Mouse (Mus musculus) liver, embryonic 11.5 days (tissue): Measurements from ENCODE around the gene Dusp11. TPM values are rescaled to one million over a fixed set of nuclear protein-coding genes. Genes with fewer than 3 reads are reported as not detected.
"Not testable (repeated sequence)": the region's sequence is repeated elsewhere in the genome, so short reads cannot be mapped to it uniquely, and the experiment has no call there.

Experiments used
- ATAC-seq: fragments of 200-750 bp; cut with Nextera tagmentation; replicated peaks from 2 replicates; pipeline ENCODE4 v1.8.0; 2017; ENCODE audit warnings: moderate number of reproducible peaks, mild to moderate bottlenecking, moderate TSS enrichment, moderate library complexity; ENCODE audit not compliant: low FRiP score
- DNase-seq: peaks from one replicate; pipeline ENCODE4 v3.0.0-alpha.2; 2017; ENCODE audit warnings: low spot score
- H3K27ac ChIP-seq: fragments of 300-500 bp; sonication (generic); 2 replicates; pipeline ENCODE4 v1.5.1; 2014; ENCODE audit warnings: mild to moderate bottlenecking, low read depth, low read length, control low read depth
- H3K27me3 ChIP-seq: fragments of 300-500 bp; sonication (generic); replicated peaks from 2 replicates; pipeline ENCODE4 v1.6.1; 2014; ENCODE audit warnings: low read length, mixed read lengths; ENCODE audit not compliant: control insufficient read depth, insufficient read depth
- H3K36me3 ChIP-seq: fragments of 300-500 bp; sonication (generic); 2 replicates; pipeline ENCODE4 v1.6.1; 2014; ENCODE audit warnings: mild to moderate bottlenecking, low read length, moderate library complexity, mixed read lengths; ENCODE audit not compliant: control insufficient read depth, insufficient read depth
- H3K4me1 ChIP-seq: fragments of 300-500 bp; sonication (generic); replicated peaks from 2 replicates; pipeline ENCODE4 v1.6.1; 2014; ENCODE audit warnings: low read length, mixed read lengths; ENCODE audit not compliant: control insufficient read depth, insufficient read depth
- H3K4me2 ChIP-seq: fragments of 300-500 bp; sonication (generic); 2 replicates; pipeline ENCODE4 v1.6.1; 2014; ENCODE audit warnings: mild to moderate bottlenecking, control low read depth, moderate library complexity
- H3K4me3 ChIP-seq: fragments of 300-500 bp; sonication (generic); 2 replicates; pipeline ENCODE4 v1.5.1; 2014; ENCODE audit warnings: low read depth, low read length, control low read depth
- H3K9ac ChIP-seq: fragments of 300-500 bp; sonication (generic); 2 replicates; pipeline ENCODE4 v1.6.1; 2014; ENCODE audit warnings: low read depth, low read length, control low read depth
- H3K9me3 ChIP-seq: fragments of 300-500 bp; sonication (generic); 2 replicates; pipeline ENCODE4 v1.6.1; 2016; ENCODE audit warnings: low read length, inconsistent platforms, mixed read lengths; ENCODE audit not compliant: control insufficient read depth
- WGBS: fragments of 180-500 bp; shearing (Covaris S2); extraction: QIAGEN DNeasy Blood & Tissue Kit; methylation state at CpG from one replicate; pipeline ENCODE4 v1.1.7; 2014; 5-methylcytosine and 5-hydroxymethylcytosine counted together
- polyA plus RNA-seq: library from polyadenylated mRNA; unstranded; fragments of >200 nt; fragmentation: Nextera tagmentation; extraction: Ambion mirVana; gene quantifications from 2 replicates; pipeline ENCODE4 v1.2.1, GENCODE M21; 2014

Dusp11 gene
- polyA plus RNA-seq, 1 experiment from 2014 or later: 58.7 TPM

GRCm38 (mm10) chr6:85948549-85948948 is 12.9 kb downstream of the Dusp11 start:
- WGBS: 86% methylated on average over 6 of the region's 6 CpGs
- Histone ChIP-seq H3K4me2 (no peak overlapping the region), H3K27ac (no peak overlapping the region), H3K27me3 (no peaks in the 10 kb centered on the region), H3K4me3 (no peak overlapping the region), H3K36me3 (peaks cover 58% of the 10 kb centered on the region), H3K4me1 (no peaks in the 10 kb centered on the region), H3K9ac (no peak overlapping the region), H3K9me3 (no peaks in the 10 kb centered on the region)
- peak; percentile 6 for DNase-seq
- no peak for ATAC-seq

- Histone ChIP-seq H3K4me3 (no peak overlapping the region), H3K27ac (no peak overlapping the region), H3K27me3 (no peaks in the 10 kb centered on the region), H3K4me2 (no peak overlapping the region), H3K9ac (no peak overlapping the region), H3K4me1 (peaks cover 3% of the 10 kb centered on the region), H3K9me3 (no peaks in the 10 kb centered on the region), H3K36me3 (peaks cover 32% of the 10 kb centered on the region)
- WGBS: 90% methylated on average over 3 of the region's 3 CpGs
- DNase-seq (peak; percentile 29), ATAC-seq (0 out of 2 replicates have a peak, but pooled peaks have one; percentile 67)
These were observed 19.0 kb downstream of the Dusp11 start for GRCm38 (mm10) chr6:85942469-85942868.

- WGBS: 73% methylated on average over 10 of the region's 10 CpGs
- no peak for DNase-seq
- Histone ChIP-seq H3K36me3 (peaks cover 10% of the 10 kb centered on the region), H3K4me2 (no peak overlapping the region), H3K27ac (no peak overlapping the region), H3K9me3 (no peaks in the 10 kb centered on the region), H3K27me3 (no peaks in the 10 kb centered on the region), H3K9ac (no peak overlapping the region), H3K4me3 (no peak overlapping the region), H3K4me1 (peaks cover 5% of the 10 kb centered on the region)
- no peak for ATAC-seq
These were observed 22.8 kb downstream of the Dusp11 start for GRCm38 (mm10) chr6:85938701-85939100.

GRCm38 (mm10) chr6:85936508-85937465 is 24.7 kb downstream of the Dusp11 start:
- H3K36me3 ChIP-seq, H3K9me3 ChIP-seq, H3K27me3 ChIP-seq, H3K4me1 ChIP-seq: not testable (repeated sequence)
- Histone ChIP-seq H3K9ac (peak overlapping the region; percentile 69), H3K4me2 (peak overlapping the region; percentile 70), H3K27ac (peak overlapping the region; percentile 58), H3K4me3 (peak overlapping the region; percentile 54)
- DNase-seq (peak; percentile 84), ATAC-seq (peak; percentile 95)
- 1% methylated on average over 50 of the region's 50 CpGs for WGBS

GRCm38 (mm10) chr6:85935646-85936045 is 25.8 kb downstream of the Dusp11 start:
- H3K27ac ChIP-seq: no peak overlapping the region
- H3K9ac ChIP-seq: no peak overlapping the region
- no peaks in the 10 kb centered on the region for H3K27me3 ChIP-seq
- DNase-seq (no peak), ATAC-seq (no peak)
- H3K4me1 ChIP-seq: peaks cover 5% of the 10 kb centered on the region
- H3K36me3 ChIP-seq: peaks cover under 1% of the 10 kb centered on the region; the same call in 1 of the 2 replicates
- no peaks in the 10 kb centered on the region for H3K9me3 ChIP-seq
- H3K4me2 ChIP-seq: no peak overlapping the region
- H3K4me3 ChIP-seq: no peak overlapping the region
- 63% methylated on average over 3 of the region's 3 CpGs for WGBS

- no peaks in the 10 kb centered on the region for H3K9me3 ChIP-seq
- WGBS: 80% methylated on average over 8 of the region's 8 CpGs
- DNase-seq (no peak), ATAC-seq (no peak)
- H3K27ac ChIP-seq: no peak overlapping the region
- H3K36me3 ChIP-seq: peaks cover 6% of the 10 kb centered on the region; the same call in 1 of the 2 replicates
- H3K27me3 ChIP-seq: no peaks in the 10 kb centered on the region
- H3K9ac ChIP-seq: no peak overlapping the region
- peaks cover 5% of the 10 kb centered on the region for H3K4me1 ChIP-seq
- H3K4me3 ChIP-seq: no peak overlapping the region
- H3K4me2 ChIP-seq: no peak overlapping the region
These were observed 27.4 kb downstream of the Dusp11 start for GRCm38 (mm10) chr6:85934047-85934446.

- peaks cover 29% of the 10 kb centered on the region for H3K36me3 ChIP-seq
- no peaks in the 10 kb centered on the region for H3K9me3 ChIP-seq
- no peak overlapping the region for H3K9ac ChIP-seq
- DNase-seq (no peak), ATAC-seq (no peak)
- H3K4me3 ChIP-seq: no peak overlapping the region
- 70% methylated on average over 1 of the region's 1 CpGs for WGBS
- no peak overlapping the region for H3K4me2 ChIP-seq
- no peaks in the 10 kb centered on the region for H3K4me1 ChIP-seq
- no peaks in the 10 kb centered on the region for H3K27me3 ChIP-seq
- H3K27ac ChIP-seq: no peak overlapping the region
These were observed 32.2 kb downstream of the Dusp11 start for GRCm38 (mm10) chr6:85929312-85929711.

GRCm38 (mm10) chr6:85927476-85928464 is 33.7 kb downstream of the Dusp11 start:
- Histone ChIP-seq H3K9ac (no peak overlapping the region), H3K4me2 (no peak overlapping the region), H3K27ac (no peak overlapping the region), H3K27me3 (no peaks in the 10 kb centered on the region), H3K4me1 (no peaks in the 10 kb centered on the region), H3K36me3 (peaks cover 29% of the 10 kb centered on the region), H3K9me3 (no peaks in the 10 kb centered on the region), H3K4me3 (no peak overlapping the region)
- 89% methylated on average over 9 of the region's 9 CpGs for WGBS
- no peak for DNase-seq
- no peak for ATAC-seq
